Mouse (Mus musculus) G1E (cell line): Measurements from ENCODE around the gene Mfsd4b2.

Source experiments
- CTCF ChIP-seq: IDR thresholded peaks from 2 replicates; pipeline ENCODE4 v1.5.1; 2012; ENCODE audit warnings: low read depth, low read length, inconsistent platforms, mixed read lengths
- GATA1 ChIP-seq: IDR thresholded peaks from 2 replicates; pipeline ENCODE4 v1.6.1; 2012; ENCODE audit warnings: borderline replicate concordance, low read length, inconsistent platforms, mixed read lengths
- POLR2AphosphoS5 ChIP-seq: IDR thresholded peaks from 2 replicates; pipeline ENCODE4 v1.6.1; 2012; ENCODE audit warnings: low read depth, low read length, inconsistent platforms; ENCODE audit not compliant: insufficient replicate concordance

- no peak for TF ChIP-seq CTCF
- no peak for TF ChIP-seq GATA1
- no peak for TF ChIP-seq POLR2AphosphoS5
Observed at GRCm38 (mm10) chr10:39936553-39936952, 9.8 kb upstream of the Mfsd4b2 start.
